Mouse (Mus musculus): Measurements from ENCODE around the gene Sult6b2.

GRCm38 (mm10) chr6:142789736-142790135 lies 14.6 kb downstream of the Sult6b2 start:
- TF ChIP-seq CTCF (IDR thresholded peaks at IDR 0.05; ENCODE audit: control insufficient read depth, insufficient read depth, insufficient replicate concordance, low read depth, low read length) = no peak
- TF ChIP-seq POLR2A (IDR thresholded peaks at IDR 0.05; ENCODE audit: control insufficient read depth, low read depth, low read length) = no peak
